Mouse (Mus musculus) thymus, adult 18-20 months (tissue): Measurements from ENCODE around the gene Nutf2-ps1.

ENCODE experiments used
- DNase-seq, 2 experiments: peaks; one replicate each; pipeline ENCODE4 v3.0.0; 2022; ENCODE audit warnings: mixed read lengths in 2 of 2

The Nutf2-ps1 gene

GRCm38 (mm10) chr19:53568553-53568952, 20.3 kb downstream of the Nutf2-ps1 start:
- no peak for DNase-seq

GRCm38 (mm10) chr19:53567864-53568263, 21.0 kb downstream of the Nutf2-ps1 start:
- peak in 1 of 2 experiments; percentile 1 for DNase-seq

- DNase-seq, result no peak
Measured at GRCm38 (mm10) chr19:53565565-53566277, 23.1 kb downstream of the Nutf2-ps1 start.

GRCm38 (mm10) chr19:53564174-53564573, 24.7 kb downstream of the Nutf2-ps1 start:
- no peak for DNase-seq

- no peak for DNase-seq
Measured at GRCm38 (mm10) chr19:53560436-53560835, 28.4 kb downstream of the Nutf2-ps1 start.

GRCm38 (mm10) chr19:53557267-53557936, 31.5 kb downstream of the Nutf2-ps1 start:
- peak; percentile 49 to 65 for DNase-seq

- DNase-seq, result no peak
Measured at GRCm38 (mm10) chr19:53556841-53557240, 32.0 kb downstream of the Nutf2-ps1 start.

- DNase-seq, result no peak
Measured at GRCm38 (mm10) chr19:53554981-53555616, 33.8 kb downstream of the Nutf2-ps1 start.

- no peak for DNase-seq
Measured at GRCm38 (mm10) chr19:53554402-53554801, 34.5 kb downstream of the Nutf2-ps1 start.

- no peak for DNase-seq
Measured at GRCm38 (mm10) chr19:53552795-53553194, 36.1 kb downstream of the Nutf2-ps1 start.

- no peak for DNase-seq
Measured at GRCm38 (mm10) chr19:53552216-53552786, 36.6 kb downstream of the Nutf2-ps1 start.

GRCm38 (mm10) chr19:53550972-53551371, 37.9 kb downstream of the Nutf2-ps1 start:
- no peak for DNase-seq

GRCm38 (mm10) chr19:53547597-53547996, 41.3 kb downstream of the Nutf2-ps1 start:
- no peak for DNase-seq

- DNase-seq, result no peak
Measured at GRCm38 (mm10) chr19:53544923-53545561, 43.8 kb downstream of the Nutf2-ps1 start.

GRCm38 (mm10) chr19:53543602-53544001, 45.3 kb downstream of the Nutf2-ps1 start:
- DNase-seq, result no peak

GRCm38 (mm10) chr19:53539296-53539695, 49.6 kb downstream of the Nutf2-ps1 start:
- DNase-seq, result no peak

- DNase-seq, result no peak
Measured at GRCm38 (mm10) chr19:53538796-53539195, 50.1 kb downstream of the Nutf2-ps1 start.
